Mouse (Mus musculus) MEL (cell line): ENCODE measurements around the gene Acot7.

ENCODE experiments used
- CTCF ChIP-seq, 3 experiments: IDR thresholded peaks in 2 of 3; conservative IDR thresholded peaks in 1 of 3; 2 replicates each; pipeline ENCODE4 v1.5.1; 2011 to 2012; ENCODE audit warnings: low read length in 3 of 3, low read depth in 2 of 3, mild to moderate bottlenecking in 2 of 3, improper control_type of control experiment in 1 of 3, inconsistent platforms in 1 of 3, mixed read lengths in 1 of 3, moderate library complexity in 1 of 3; ENCODE audit not compliant: control insufficient read depth in 1 of 3, insufficient read depth in 1 of 3, poor library complexity in 1 of 3, severe bottlenecking in 1 of 3
- HCFC1 ChIP-seq: IDR thresholded peaks from 2 replicates; pipeline ENCODE4 v1.6.1; 2012; ENCODE audit warnings: low read depth, mild to moderate bottlenecking, inconsistent platforms, low read length, improper control_type of control experiment, moderate library complexity

DNA sequence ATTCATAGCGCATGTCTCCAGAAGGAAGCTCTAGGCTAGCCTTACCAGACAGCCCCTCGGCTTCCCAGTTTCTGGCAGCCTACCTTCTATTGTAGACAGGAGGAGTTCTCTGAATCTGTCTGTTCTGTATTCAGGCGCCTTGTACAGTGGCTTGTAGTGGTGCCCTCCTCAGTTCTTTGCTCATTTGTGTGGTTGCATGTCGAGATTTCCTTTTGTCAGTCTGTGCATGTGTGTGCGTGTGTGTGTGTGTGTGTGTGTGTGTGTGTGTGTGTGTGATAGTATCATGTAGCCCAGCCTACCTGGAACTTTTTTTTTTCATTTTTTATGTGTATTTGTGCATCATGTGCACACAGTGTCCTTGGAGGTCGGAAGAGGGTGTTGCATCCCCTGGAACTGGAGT lies 11.1 kb downstream of the Acot7 start:
- TF ChIP-seq CTCF (IDR thresholded peaks at IDR 0.05 in 2 of 3, conservative IDR thresholded peaks at IDR 0.05 in 1 of 3; ENCODE audit: control insufficient read depth in 1 of 3, insufficient read depth in 1 of 3, low read depth in 2 of 3, low read length in 3 of 3, poor library complexity in 1 of 3, severe bottlenecking in 1 of 3) (no peak), HCFC1 (no peak)
